Mouse (Mus musculus): ENCODE results near the gene Zfp735. TPM values are rescaled to one million over a fixed set of nuclear protein-coding genes. Genes with fewer than 3 reads are reported as not detected.

Zfp735 gene
- total RNA-seq (2021): not detected

DNA sequence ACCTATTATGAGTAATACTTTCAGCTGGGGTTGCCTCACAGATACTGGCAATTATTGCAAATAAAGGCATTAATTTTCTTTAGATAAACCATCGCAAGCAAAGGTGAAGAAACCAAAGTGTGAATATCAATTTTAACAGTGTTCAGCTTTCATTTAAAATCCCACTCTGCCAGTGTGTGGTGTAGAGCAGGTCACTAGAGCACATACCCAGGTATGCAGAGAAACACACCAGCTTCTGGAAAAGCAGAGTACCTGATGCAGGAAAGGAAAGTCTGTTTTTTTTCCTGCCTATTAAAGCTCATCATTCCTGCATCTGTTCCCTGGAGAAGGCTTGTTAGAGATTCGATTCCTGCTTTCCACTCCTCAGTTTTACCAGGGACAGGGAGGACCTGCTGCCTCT lies at the start of gene Zfp735:
Zfp735 (plus strand) TSS at position 301 of the 400 bp plus-strand sequence.
- no peak for DNase-seq
- intact Hi-C loops (cut with DNase I): no loop called here

DNA sequence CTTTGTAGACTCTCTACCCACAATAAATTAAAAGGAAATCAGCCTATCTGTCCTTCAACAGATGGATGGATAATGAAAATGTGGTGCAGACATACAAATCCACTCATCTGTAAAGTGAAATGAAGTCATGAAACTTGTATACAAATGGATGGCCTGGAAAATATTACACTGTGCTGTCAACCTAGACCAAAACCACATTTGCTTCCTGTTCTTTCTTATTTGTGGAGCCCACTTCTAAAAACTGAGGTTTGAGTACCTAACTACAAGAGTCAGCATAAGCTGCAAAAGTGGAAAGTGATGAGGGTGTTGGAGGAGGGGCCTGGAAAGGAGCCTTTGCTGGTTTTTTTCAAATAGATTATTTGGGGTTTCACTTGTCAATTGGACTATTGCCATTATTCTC lies 70.5 kb downstream of the Zfp735 start:
- intact Hi-C loops (cut with DNase I): no loop called here

More for the DNA sequence above, 70.5 kb downstream of the Zfp735 start:
- DNase-seq: no peak

Other genes with a start within 250 kb of the Zfp735 start
- not detected for gene Olfr380, start 231.3 kb upstream of the Zfp735 start, total RNA-seq (2021)
- gene Olfr381, start 197.2 kb upstream of the Zfp735 start, total RNA-seq (2021): not detected
- not detected for gene Olfr382, start 171.6 kb upstream of the Zfp735 start, total RNA-seq (2021)
- not detected for gene Olfr385, start 95.8 kb upstream of the Zfp735 start, total RNA-seq (2021)
- not detected for gene Olfr384, start 90.2 kb upstream of the Zfp735 start, total RNA-seq (2021)
- gene Olfr389, start 91.9 kb downstream of the Zfp735 start, total RNA-seq (2021): not detected
- not detected for gene Olfr390, start 94.2 kb downstream of the Zfp735 start, total RNA-seq (2021)
- not detected for gene Olfr391-ps, start 114.3 kb downstream of the Zfp735 start, total RNA-seq (2021)
- not detected for gene Olfr392, start 128.3 kb downstream of the Zfp735 start, total RNA-seq (2021)
- not detected for gene Olfr393, start 162.7 kb downstream of the Zfp735 start, total RNA-seq (2021)
- not detected for gene Olfr394, start 202.0 kb downstream of the Zfp735 start, total RNA-seq (2021)
- not detected for gene Olfr395, start 220.5 kb downstream of the Zfp735 start, total RNA-seq (2021)
- not detected for gene Olfr23, start 247.9 kb downstream of the Zfp735 start, total RNA-seq (2021)

Data from left cerebral cortex, postnatal 4 days (tissue).